Mouse (Mus musculus) intestine, postnatal 0 days (tissue): Measurements from ENCODE around the gene Ywhah. TPM values are rescaled to one million over a fixed set of nuclear protein-coding genes. Genes with fewer than 3 reads are reported as not detected.

Experiments used
- ATAC-seq: fragments of 200-750 bp; cut with Nextera tagmentation; 2 replicates; pipeline ENCODE4 v1.8.0; 2017; ENCODE audit warnings: mild to moderate bottlenecking, moderate TSS enrichment, moderate library complexity
- H3K27ac ChIP-seq: fragments of 300-500 bp; sonication (generic); 2 replicates; pipeline ENCODE4 v1.5.1; 2014; ENCODE audit warnings: mild to moderate bottlenecking, low read depth, low read length, moderate library complexity
- H3K27me3 ChIP-seq: fragments of 300-500 bp; sonication (generic); replicated peaks from 2 replicates; pipeline ENCODE4 v1.6.1; 2014; ENCODE audit warnings: low read length, mixed read lengths; ENCODE audit not compliant: control insufficient read depth, insufficient read depth
- H3K36me3 ChIP-seq: fragments of 300-500 bp; sonication (generic); 2 replicates; pipeline ENCODE4 v1.6.1; 2014; ENCODE audit warnings: mild to moderate bottlenecking, moderate library complexity; ENCODE audit not compliant: control insufficient read depth, insufficient read depth
- H3K4me1 ChIP-seq: fragments of 300-500 bp; sonication (generic); replicated peaks from 2 replicates; pipeline ENCODE4 v1.6.1; 2014; ENCODE audit warnings: antibody characterized with exemption, low read length, mixed read lengths; ENCODE audit not compliant: control insufficient read depth, insufficient read depth
- H3K4me2 ChIP-seq: fragments of 300-500 bp; sonication (generic); replicated peaks from 2 replicates; pipeline ENCODE4 v1.6.1; 2014; ENCODE audit warnings: low read depth, mild to moderate bottlenecking, moderate library complexity
- H3K4me3 ChIP-seq: fragments of 300-500 bp; sonication (generic); 2 replicates; pipeline ENCODE4 v1.5.1; 2014; ENCODE audit warnings: low read depth, low read length
- H3K9ac ChIP-seq: fragments of 300-500 bp; sonication (generic); 2 replicates; pipeline ENCODE4 v1.6.1; 2014; ENCODE audit warnings: mild to moderate bottlenecking, low read depth, low read length
- H3K9me3 ChIP-seq: fragments of 300-500 bp; sonication (generic); 2 replicates; pipeline ENCODE4 v1.6.1; 2016; ENCODE audit warnings: mixed run types; ENCODE audit not compliant: control insufficient read depth
- CTCF ChIP-seq: sonication (generic); IDR thresholded peaks from 2 replicates; pipeline ENCODE4 v1.5.1; 2016; ENCODE audit warnings: low read depth, mild to moderate bottlenecking, control low read depth, antibody characterized with exemption, moderate library complexity
- WGBS: fragments of 180-500 bp; shearing (Covaris S2); extraction: QIAGEN DNeasy Blood & Tissue Kit; methylation state at CpG from one replicate; pipeline ENCODE4 v1.1.7; 2014; 5-methylcytosine and 5-hydroxymethylcytosine counted together
- polyA plus RNA-seq: library from polyadenylated mRNA; unstranded; fragments of >200 nt; fragmentation: Nextera tagmentation; extraction: Ambion mirVana; gene quantifications from 2 replicates; pipeline ENCODE4 v1.2.1, GENCODE M21; 2015

Ywhah gene
- polyA plus RNA-seq, 1 experiment from 2014 or later = 260 TPM

DNA sequence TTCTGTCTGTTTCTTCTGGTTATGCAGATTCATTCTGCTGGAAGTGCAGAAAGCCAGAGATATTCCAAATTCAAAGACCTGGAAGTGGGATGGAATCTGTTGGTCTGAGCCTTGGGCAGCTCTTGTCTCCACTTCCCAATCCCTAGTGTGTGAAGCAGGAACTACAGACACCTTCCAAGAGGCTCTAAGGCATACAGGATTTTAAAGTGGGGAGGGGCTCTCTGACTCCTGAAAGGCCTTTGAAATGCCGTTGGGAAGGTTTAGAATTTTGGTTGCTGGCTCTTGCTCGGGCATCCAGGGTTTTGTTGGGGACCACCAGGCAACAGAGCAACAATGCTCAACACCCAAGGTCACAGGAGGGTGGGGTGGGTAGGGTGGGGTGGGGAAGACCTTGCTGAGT is 9.3 kb upstream of the Ywhah start:
- H3K27ac ChIP-seq = no peak overlapping the region
- no peak for TF ChIP-seq CTCF
- H3K27me3 ChIP-seq = no peaks in the 10 kb centered on the region

DNA sequence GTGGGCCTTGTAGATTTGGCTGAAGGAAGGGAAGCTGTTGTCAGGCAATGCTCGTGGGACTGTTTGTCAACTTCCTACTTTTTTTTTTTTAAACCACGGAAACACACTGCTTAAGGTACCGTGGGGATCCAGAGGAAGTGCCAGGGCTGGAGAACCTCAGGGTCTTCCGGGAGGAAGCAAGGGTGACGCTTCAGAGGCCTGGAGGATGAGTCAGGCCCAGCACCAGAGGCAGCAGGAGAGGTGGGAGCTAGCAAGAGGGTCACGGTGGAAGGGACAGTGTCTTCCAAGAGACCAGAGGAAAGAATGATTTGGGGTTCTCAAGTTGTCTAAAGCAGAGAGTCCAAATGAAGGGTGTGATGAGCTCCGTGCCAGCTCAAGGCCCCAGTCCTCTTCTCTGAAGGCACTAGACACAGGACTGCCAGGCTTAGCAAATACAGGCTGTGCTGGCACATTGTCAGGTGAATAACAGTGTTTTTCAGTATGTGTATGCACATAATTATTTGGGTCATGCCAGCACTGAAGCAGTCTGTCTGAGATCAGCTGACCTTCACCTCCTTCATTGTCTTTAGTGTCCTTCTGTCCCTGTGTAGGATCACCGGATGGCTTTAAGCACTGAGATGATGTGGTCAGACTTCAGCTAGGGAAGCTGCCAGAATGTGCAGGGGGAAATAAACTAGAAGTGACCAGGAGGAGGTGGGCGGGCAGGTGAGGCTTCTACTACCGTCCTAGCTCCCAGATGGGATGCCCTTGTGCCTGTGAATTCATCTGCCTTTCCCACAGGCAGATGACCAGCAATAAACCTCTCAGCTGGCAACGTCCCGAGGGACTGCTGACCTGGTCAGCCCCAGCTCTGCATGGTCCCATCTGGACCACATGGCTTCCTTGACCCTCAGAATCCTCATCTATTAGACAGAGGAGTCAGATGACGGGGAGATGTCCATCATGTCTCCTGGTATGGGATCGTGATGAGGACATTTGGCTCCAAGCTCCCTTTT is 8.5 kb upstream of the Ywhah start:
- Histone ChIP-seq H3K9ac (no peak overlapping the region), H3K4me3 (no peak overlapping the region), H3K9me3 (no peaks in the 10 kb centered on the region), H3K27me3 (no peaks in the 10 kb centered on the region), H3K36me3 (no peaks in the 10 kb centered on the region), H3K4me1 (no peaks in the 10 kb centered on the region), H3K4me2 (no peak overlapping the region), H3K27ac (no peak overlapping the region)
- TF ChIP-seq CTCF = no peak
- WGBS = 80% methylated on average over 14 of the region's 14 CpGs
- ATAC-seq = no peak

More for the DNA sequence above, 9.3 kb upstream of the Ywhah start:
- Histone ChIP-seq H3K9me3 (no peaks in the 10 kb centered on the region), H3K4me2 (no peak overlapping the region), H3K4me3 (no peak overlapping the region), H3K9ac (no peak overlapping the region), H3K36me3 (no peaks in the 10 kb centered on the region), H3K4me1 (no peaks in the 10 kb centered on the region)
- ATAC-seq = no peak
- WGBS = 77% methylated on average over 2 of the region's 2 CpGs

DNA sequence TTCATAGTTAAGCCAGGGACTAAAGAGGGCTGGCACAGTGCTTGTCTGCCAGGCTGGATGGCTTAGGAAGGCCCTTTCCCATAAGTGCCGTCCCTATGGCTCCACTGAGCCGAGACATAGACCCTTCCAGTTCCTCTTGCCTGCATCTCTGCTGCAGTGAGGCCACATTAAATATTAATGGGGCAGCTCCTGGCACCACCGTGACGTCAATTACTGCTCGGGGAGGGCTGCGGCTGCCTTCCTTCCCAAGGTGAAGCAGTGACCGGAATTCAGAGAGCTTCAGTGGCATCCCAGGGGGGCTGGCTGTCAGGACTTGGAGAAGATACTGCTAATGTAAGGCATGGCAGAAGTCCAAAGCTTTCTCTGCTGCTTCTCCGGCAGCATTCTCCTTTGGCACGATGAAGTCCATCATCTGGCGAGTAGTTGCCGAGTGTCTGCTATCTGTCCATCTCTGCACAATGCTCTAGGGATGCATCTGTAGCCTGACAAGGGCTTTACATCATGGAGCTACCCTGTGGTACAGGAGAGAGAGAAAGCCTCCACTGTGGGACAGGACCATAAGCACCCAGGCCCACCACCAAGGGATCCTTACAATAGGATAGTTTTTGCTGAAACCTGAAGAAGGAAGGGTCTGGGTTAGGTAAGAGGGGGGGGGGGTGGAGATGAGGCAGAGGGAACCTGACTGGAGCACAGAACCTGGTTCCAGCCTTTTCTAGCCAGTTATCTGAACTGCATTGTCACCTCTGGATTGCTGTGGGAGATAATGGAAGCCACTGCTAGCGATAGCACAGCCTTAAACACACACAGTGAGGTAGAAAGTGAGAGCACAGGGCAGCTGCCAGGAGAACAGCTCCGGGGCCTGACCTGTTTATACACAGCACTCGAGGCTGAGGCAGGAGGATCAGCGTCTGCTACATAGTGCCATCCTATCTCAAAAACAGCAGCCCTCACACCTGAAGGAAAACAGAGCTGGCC is 7.2 kb upstream of the Ywhah start:
- WGBS = 48% methylated on average over 15 of the region's 15 CpGs
- no peak for ATAC-seq
- H3K36me3 ChIP-seq = no peaks in the 10 kb centered on the region
- H3K27ac ChIP-seq = no peak overlapping the region
- no peaks in the 10 kb centered on the region for H3K9me3 ChIP-seq
- no peak for TF ChIP-seq CTCF
- H3K4me2 ChIP-seq = no peak overlapping the region
- no peak overlapping the region for H3K9ac ChIP-seq
- H3K27me3 ChIP-seq = no peaks in the 10 kb centered on the region
- no peak overlapping the region for H3K4me3 ChIP-seq
- no peaks in the 10 kb centered on the region for H3K4me1 ChIP-seq

DNA sequence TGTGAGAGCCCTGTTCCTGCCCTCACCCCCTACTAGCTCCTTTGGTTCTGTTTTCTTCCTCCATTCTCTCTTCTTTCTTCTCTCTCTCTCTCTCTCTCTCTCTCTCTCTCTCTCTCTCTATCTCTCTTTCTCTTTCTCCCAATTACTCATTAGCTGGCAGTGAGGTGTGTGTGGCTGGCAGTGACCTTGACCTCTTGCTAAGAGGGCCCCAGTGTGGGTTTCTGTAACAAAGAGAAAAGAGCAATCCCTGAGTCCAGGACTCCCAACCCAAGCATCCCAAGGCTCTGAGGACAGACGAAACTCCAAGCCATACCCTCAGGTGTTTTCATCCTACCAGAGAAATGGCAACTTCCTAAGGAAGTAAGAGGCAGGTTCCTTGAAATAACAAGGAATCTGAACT is 4.5 kb upstream of the Ywhah start:
- H3K27me3 ChIP-seq = no peaks in the 10 kb centered on the region
- TF ChIP-seq CTCF = no peak
- no peak overlapping the region for H3K9ac ChIP-seq
- WGBS = 79% methylated on average over 1 of the region's 1 CpGs
- no peak overlapping the region for H3K27ac ChIP-seq
- no peak overlapping the region for H3K4me2 ChIP-seq
- H3K4me1 ChIP-seq = no peaks in the 10 kb centered on the region
- no peaks in the 10 kb centered on the region for H3K9me3 ChIP-seq
- H3K4me3 ChIP-seq = no peak overlapping the region
- ATAC-seq = no peak
- H3K36me3 ChIP-seq = no peaks in the 10 kb centered on the region

DNA sequence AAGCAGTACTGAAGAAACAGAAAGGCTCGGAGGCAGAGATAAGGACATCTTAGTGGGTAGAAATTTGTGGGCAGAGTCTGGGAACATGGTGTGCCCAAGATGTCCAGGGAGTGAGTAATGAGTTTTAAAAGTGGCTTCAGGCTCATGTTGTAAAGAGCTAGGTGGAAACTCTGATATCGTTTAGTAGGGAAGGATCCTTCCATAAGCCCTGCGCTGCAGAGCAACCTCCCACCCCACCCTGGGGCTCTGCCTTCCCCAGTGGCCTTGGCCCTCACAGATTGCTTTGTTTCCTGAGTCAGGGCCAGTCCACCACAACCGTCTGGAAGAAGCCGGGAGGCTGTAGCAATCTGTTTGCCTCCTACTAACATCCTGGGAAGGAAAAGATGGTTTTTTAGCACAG is 3.0 kb upstream of the Ywhah start:
- Histone ChIP-seq H3K9ac (no peak overlapping the region), H3K4me3 (no peak overlapping the region), H3K27ac (no peak overlapping the region), H3K9me3 (no peaks in the 10 kb centered on the region), H3K36me3 (no peaks in the 10 kb centered on the region), H3K4me1 (no peaks in the 10 kb centered on the region), H3K4me2 (no peak overlapping the region), H3K27me3 (no peaks in the 10 kb centered on the region)
- 44% methylated on average over 5 of the region's 5 CpGs for WGBS
- ATAC-seq = no peak
- TF ChIP-seq CTCF = no peak

DNA sequence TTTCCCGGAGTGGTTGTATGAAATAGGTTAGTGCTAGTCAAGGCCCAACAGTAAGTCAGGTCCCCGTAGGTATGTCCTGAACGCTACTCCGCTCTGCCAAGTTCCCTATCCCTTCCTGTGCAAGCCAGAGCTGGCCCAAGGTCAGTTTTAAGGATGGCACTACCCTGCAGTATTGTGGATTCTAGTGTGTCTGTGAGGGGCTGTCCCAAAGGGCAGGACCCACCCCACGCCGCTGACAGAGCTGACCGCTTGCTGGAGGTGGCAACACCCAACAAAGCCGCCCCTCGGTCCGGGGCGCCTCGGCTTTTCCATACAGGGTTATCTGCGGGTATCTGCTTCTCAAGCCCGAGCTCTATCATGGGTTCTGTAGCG is 441 bp upstream of the Ywhah start:
- Histone ChIP-seq H3K4me2 (peak overlapping the region; percentile 88), H3K4me1 (no peaks in the 10 kb centered on the region), H3K27me3 (no peaks in the 10 kb centered on the region), H3K36me3 (no peaks in the 10 kb centered on the region; the same call in 1 of the 2 replicates), H3K27ac (peak overlapping the region; percentile 97), H3K9ac (peak overlapping the region; percentile 92), H3K9me3 (no peaks in the 10 kb centered on the region), H3K4me3 (peak overlapping the region; percentile 76)
- TF ChIP-seq CTCF = no peak
- ATAC-seq = peak; percentile 12
- WGBS = 8% methylated on average over 15 of the region's 15 CpGs
